In the genomic region with DNA sequence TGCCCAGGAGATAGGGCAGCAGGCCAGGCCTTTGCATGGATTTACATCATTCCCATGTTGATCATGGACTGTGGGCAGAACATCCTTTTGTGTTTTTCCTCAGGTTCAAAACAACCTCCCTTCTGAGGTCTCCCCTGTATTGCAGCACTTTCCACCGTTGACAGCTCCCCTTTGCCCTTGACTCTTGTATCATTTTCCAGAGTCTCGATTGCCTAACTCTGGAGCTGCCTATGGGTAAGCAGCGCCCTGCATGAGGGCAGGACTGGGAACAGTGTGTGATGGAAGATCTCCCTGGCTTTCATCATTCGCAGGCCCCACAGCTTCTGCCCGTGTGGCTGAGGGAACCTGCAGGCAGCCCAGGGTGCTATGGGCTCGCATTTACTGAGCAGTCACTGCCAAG, we compare ENCODE assay signal across 38 mouse cellular contexts. TPM values are rescaled to one million over a fixed set of nuclear protein-coding genes. Genes with fewer than 3 reads are reported as not detected.
A peak's percentile ranks its signal among the peaks of the same experiment; 100 is the strongest.
DNase-seq lines count a peak whose midpoint lies in the region; ATAC-seq and TF ChIP-seq lines count a peak whose summit lies in the region.
"Had no signal": no experiment of that assay in that cellular context is flagged by ENCODE, and none has a peak within 500 bp of the region (broad histone marks: within the 10 kb centered on the region; RNA-seq: fewer than 3 reads in every experiment).

No protein-coding gene starts in this region.

- H3K27me3 ChIP-seq in heart, embryonic 12.5 days (replicated peaks), result peaks cover 6% of the 10 kb centered on the region; the same call in 1 of the 2 replicates
- no peaks in the 10 kb centered on the region for H3K27me3 ChIP-seq in liver, adult 2 months (ENCODE audit: control insufficient read depth, insufficient read depth, low read length)
- H3K27me3 ChIP-seq in liver, embryonic 14.5 days (ENCODE audit: control insufficient read depth, insufficient read depth, low read length), result no peaks in the 10 kb centered on the region
- H3K27me3 ChIP-seq: embryonic facial prominence, embryonic 13.5 days; forebrain, embryonic 12.5 days; limb, embryonic 13.5 days had no signal

- no peak overlapping the region for H3K9ac ChIP-seq in heart, embryonic 12.5 days
- H3K9ac ChIP-seq in liver, adult 2 months (ENCODE audit: low read depth, low read length), result peak overlapping the region; percentile 17
- no peak overlapping the region for H3K9ac ChIP-seq in liver, embryonic 14.5 days (replicated peaks)
- H3K9ac ChIP-seq: embryonic facial prominence, embryonic 13.5 days; forebrain, embryonic 12.5 days; limb, embryonic 13.5 days; lung, embryonic 14.5 days had no signal

- H3K4me1 ChIP-seq in heart, embryonic 12.5 days (replicated peaks), result peaks cover 14% of the 10 kb centered on the region; the same call in 1 of the 2 replicates
- H3K4me1 ChIP-seq in liver, adult 2 months (ENCODE audit: control insufficient read depth, insufficient read depth, low read length), result peaks cover 39% of the 10 kb centered on the region
- peaks cover 0 to 9% of the 10 kb centered on the region in 2 experiments; a peak in 1 of 4 replicates for H3K4me1 ChIP-seq in liver, embryonic 14.5 days (replicated peaks; ENCODE audit: control insufficient read depth in 2 of 2, insufficient read depth in 2 of 2, low read length in 1 of 2)
- H3K4me1 ChIP-seq: limb, embryonic 13.5 days had no signal

- DNase-seq in heart, adult 9 months (ENCODE audit: low spot score in 2 of 2), result no peak
- DNase-seq in liver, adult 2 months (ENCODE audit: extremely low read depth, low read depth, low spot score), result peak; percentile 97
- DNase-seq in liver, embryonic 14.5 days (ENCODE audit: low read depth in 3 of 3, low spot score in 3 of 3), result peak in 1 of 3 experiments; percentile 33
- DNase-seq in spleen, postnatal 14 days (ENCODE audit: low spot score in 2 of 2), result no peak
- DNase-seq: adrenal gland, postnatal 10 days; cerebellum, adult 11-12 months; cerebellum, postnatal 10 days; gastrocnemius, adult 2 months; gastrocnemius, postnatal 36 days; heart, adult 18-20 months; kidney, adult 8-10 months; kidney, postnatal 4 days; lung, embryonic 14.5 days; lung, postnatal 14 days; midbrain, embryonic 14.5 days; right cerebral cortex, postnatal 4 days; thymus, adult 2 months; thymus, postnatal 36 days had no signal

- H3K27ac ChIP-seq in heart, embryonic 12.5 days (ENCODE audit: poor library complexity, severe bottlenecking), result no peak overlapping the region
- H3K27ac ChIP-seq in liver, adult 2 months (replicated peaks; ENCODE audit: insufficient read depth, low read depth, low read length), result peak overlapping the region; percentile 86
- no peak overlapping the region for H3K27ac ChIP-seq in liver, embryonic 14.5 days
- H3K27ac ChIP-seq: embryonic facial prominence, embryonic 13.5 days; forebrain, embryonic 12.5 days; gastrocnemius, adult 2 months; kidney, postnatal 0 days; limb, embryonic 13.5 days had no signal

- no peak for TF ChIP-seq CTCF in liver, adult 2 months (IDR thresholded peaks at IDR 0.05; ENCODE audit: low read depth, low read length)
- no peak for TF ChIP-seq CTCF in liver, embryonic 14.5 days (IDR thresholded peaks at IDR 0.05; ENCODE audit: low read depth)

- TF ChIP-seq EP300 in liver, embryonic 14.5 days (IDR thresholded peaks at IDR 0.05; ENCODE audit: low read depth), result no peak

- H3K4me2 ChIP-seq in heart, embryonic 12.5 days, result no peak overlapping the region
- H3K4me2 ChIP-seq in liver, embryonic 14.5 days (ENCODE audit: low read depth), result no peak overlapping the region
- H3K4me2 ChIP-seq: embryonic facial prominence, embryonic 13.5 days; forebrain, embryonic 12.5 days; limb, embryonic 13.5 days; lung, embryonic 14.5 days had no signal

- WGBS in heart, embryonic 12.5 days, result 34% methylated on average over 6 of the region's 6 CpGs
- WGBS in liver, adult 2 months, result 16% methylated on average over 6 of the region's 6 CpGs
- 36% methylated on average over 6 of the region's 6 CpGs for WGBS in liver, embryonic 14.5 days (ENCODE audit: insufficient replicate concordance)

- peak; percentile 34 for ATAC-seq in heart, embryonic 12.5 days (ENCODE audit: insufficient number of reproducible peaks, low FRiP score)
- ATAC-seq in liver, embryonic 14.5 days (ENCODE audit: insufficient read depth), result peak; percentile 66
- ATAC-seq in monocyte, adult 5-6 weeks (replicated peaks; ENCODE audit: insufficient number of reproducible peaks, low FRiP score, low TSS enrichment, poor library complexity, severe bottlenecking), result no peak
- no peak for ATAC-seq in cerebellum, adult (ENCODE audit: insufficient number of reproducible peaks, low FRiP score, low TSS enrichment)
- ATAC-seq: CD4-positive, CD25-positive, alpha-beta regulatory T cell, adult 4 months; hindbrain, embryonic 16.5 days had no signal

- no peaks in the 10 kb centered on the region for H3K36me3 ChIP-seq in heart, embryonic 12.5 days
- H3K36me3 ChIP-seq in liver, adult 2 months (ENCODE audit: control insufficient read depth, insufficient read depth, low read length), result no peaks in the 10 kb centered on the region
- no peaks in the 10 kb centered on the region for H3K36me3 ChIP-seq in liver, embryonic 14.5 days (replicated peaks; ENCODE audit: control insufficient read depth, insufficient read depth, low read depth)
- H3K36me3 ChIP-seq: embryonic facial prominence, embryonic 13.5 days; forebrain, embryonic 12.5 days; limb, embryonic 13.5 days had no signal

- TF ChIP-seq POLR2A in liver, adult 2 months (IDR thresholded peaks at IDR 0.05; ENCODE audit: extremely low read depth, insufficient read depth, low read length), result no peak

- 0 out of 2 replicates have a peak, but pooled peaks cover 3% of the 10 kb centered on the region for H3K9me3 ChIP-seq in heart, embryonic 12.5 days (replicated peaks)
- H3K9me3 ChIP-seq in liver, embryonic 14.5 days (ENCODE audit: control insufficient read depth, low read length), result no peaks in the 10 kb centered on the region; the same call in 1 of the 2 replicates
- H3K9me3 ChIP-seq: embryonic facial prominence, embryonic 13.5 days; forebrain, embryonic 12.5 days; limb, embryonic 13.5 days had no signal

- no peak overlapping the region for H3K4me3 ChIP-seq in heart, embryonic 12.5 days
- H3K4me3 ChIP-seq in liver, adult 2 months (ENCODE audit: insufficient read depth, low read depth, low read length), result no peak overlapping the region
- no peak overlapping the region for H3K4me3 ChIP-seq in liver, embryonic 14.5 days (ENCODE audit: insufficient read depth in 1 of 2, low read depth in 2 of 2, low read length in 2 of 2)
- H3K4me3 ChIP-seq: embryonic facial prominence, embryonic 13.5 days; forebrain, embryonic 12.5 days; gastrocnemius, adult 2 months; limb, embryonic 13.5 days had no signal

- H3K79me2 ChIP-seq in liver, adult 2 months (ENCODE audit: control insufficient read depth, insufficient read depth, low read length), result no peaks in the 10 kb centered on the region

RNA-seq across cellular contexts. Expression of gene Gm11985, which starts 4.3 kb away (rescaled TPM):
- polyA plus RNA-seq in heart, embryonic 12.5 days (2016; fragmentation: Nextera tagmentation; extraction: Ambion mirVana), result not detected in 2 replicates
- not detected in 2 replicates for total RNA-seq in liver, adult 2 months (2014; rRNA removed)
- polyA plus RNA-seq in liver, adult 2 months (2012; rRNA removed), result not detected in 2 replicates
- not detected in 2 replicates for polyA plus RNA-seq in liver, embryonic 14.5 days (2012; rRNA removed)
- polyA plus RNA-seq in liver, embryonic 14.5 days (2014; fragmentation: Nextera tagmentation; extraction: Ambion mirVana), result not detected in 2 replicates
- not detected in 3 replicates for total RNA-seq in monocyte, adult 5-6 weeks (2017)
- total RNA-seq: adrenal gland, postnatal 10 days; common myeloid progenitor, adult 5-6 weeks; gastrocnemius, adult 2 months; gastrocnemius, postnatal 36 days; heart, adult 18-20 months; heart, postnatal 25 days; layer of hippocampus, adult 8-10 months; layer of hippocampus, postnatal 25 days; left cerebral cortex, adult 8-10 months; left cerebral cortex, postnatal 36 days had no signal
- polyA plus RNA-seq: CD4-positive, CD25-positive, alpha-beta regulatory T cell, adult 4 months; embryonic facial prominence, embryonic 13.5 days; forebrain, embryonic 12.5 days; heart, embryonic 14.5 days; hindbrain, embryonic 11.5 days; hindbrain, embryonic 16.5 days; intestine, embryonic 14.5 days; kidney, postnatal 0 days; lung, embryonic 14.5 days; midbrain, embryonic 14.5 days; neural tube, embryonic 11.5 days; spleen, adult 2 months; thymus, adult 2 months had no signal

RNA-seq across cellular contexts. Expression of gene Igfbp1, which starts 4.9 kb away (rescaled TPM):
- 0.17 and 0.61 TPM in 2 replicates for polyA plus RNA-seq in heart, embryonic 12.5 days (2016; fragmentation: Nextera tagmentation; extraction: Ambion mirVana)
- total RNA-seq in liver, adult 2 months (2014; rRNA removed), result 89.1 and 176 TPM in 2 replicates
- polyA plus RNA-seq in liver, adult 2 months (2012; rRNA removed), result 17.1 and 50.9 TPM in 2 replicates
- polyA plus RNA-seq in liver, embryonic 14.5 days (2012; rRNA removed), result 48.0 and 51.7 TPM in 2 replicates
- polyA plus RNA-seq in liver, embryonic 14.5 days (2014; fragmentation: Nextera tagmentation; extraction: Ambion mirVana), result 56.3 and 62.0 TPM in 2 replicates
- total RNA-seq in monocyte, adult 5-6 weeks (2017), result not detected in 3 replicates
- total RNA-seq: common myeloid progenitor, adult 5-6 weeks; gastrocnemius, adult 2 months; gastrocnemius, postnatal 36 days; heart, adult 18-20 months; heart, postnatal 25 days; layer of hippocampus, adult 8-10 months; layer of hippocampus, postnatal 25 days; left cerebral cortex, adult 8-10 months; left cerebral cortex, postnatal 36 days had no signal
- polyA plus RNA-seq: CD4-positive, CD25-positive, alpha-beta regulatory T cell, adult 4 months; forebrain, embryonic 12.5 days; heart, embryonic 14.5 days; spleen, adult 2 months had no signal

RNA-seq across cellular contexts. Expression of gene Igfbp3, which starts 21.0 kb away (rescaled TPM):
- 24.4 and 24.6 TPM in 2 replicates for polyA plus RNA-seq in heart, embryonic 12.5 days (2016; fragmentation: Nextera tagmentation; extraction: Ambion mirVana)
- 17.7 and 34.6 TPM in 2 replicates for total RNA-seq in liver, adult 2 months (2014; rRNA removed)
- polyA plus RNA-seq in liver, adult 2 months (2012; rRNA removed), result 23.5 and 31.2 TPM in 2 replicates
- 13.7 and 21.4 TPM in 2 replicates for polyA plus RNA-seq in liver, embryonic 14.5 days (2012; rRNA removed)
- polyA plus RNA-seq in liver, embryonic 14.5 days (2014; fragmentation: Nextera tagmentation; extraction: Ambion mirVana), result 19.0 and 21.5 TPM in 2 replicates
- not detected in 3 replicates for total RNA-seq in monocyte, adult 5-6 weeks (2017)
- polyA plus RNA-seq: CD4-positive, CD25-positive, alpha-beta regulatory T cell, adult 4 months had no signal

Comparison
In these comparisons a context has a peak if more than half of its experiments do, and no peak if none do; other contexts are left out.
1. ATAC-seq: peak in heart, embryonic 12.5 days (single experiment) and liver, embryonic 14.5 days (single experiment); none in monocyte, adult 5-6 weeks (single experiment) and cerebellum, adult (single experiment).
2. RNA of gene Igfbp1, which starts 4.9 kb away (polyA plus RNA-seq): 48.0 to 62.0 TPM in liver, embryonic 14.5 days and 17.1 to 50.9 TPM in liver, adult 2 months; 0.17 to 0.61 TPM in heart, embryonic 12.5 days; every median in the first group is over 10 times any median in the second.